Mouse (Mus musculus) lung, embryonic 16.5 days (tissue): Measurements from ENCODE around the gene Cspg5. TPM values are rescaled to one million over a fixed set of nuclear protein-coding genes. Genes with fewer than 3 reads are reported as not detected.

Experiments
- ATAC-seq: fragments of 200-750 bp; cut with Nextera tagmentation; 2 replicates; pipeline ENCODE4 v1.8.0; 2017; ENCODE audit warnings: low read depth, mild to moderate bottlenecking, moderate library complexity
- H3K27ac ChIP-seq: fragments of 300-500 bp; sonication (generic); 2 replicates; pipeline ENCODE4 v1.5.1; 2014; ENCODE audit warnings: mild to moderate bottlenecking, control low read depth, low read length
- H3K27me3 ChIP-seq: fragments of 300-500 bp; sonication (generic); 2 replicates; pipeline ENCODE4 v1.6.1; 2014; ENCODE audit warnings: low read depth, low read length, mixed read lengths; ENCODE audit not compliant: control insufficient read depth, insufficient read depth
- H3K36me3 ChIP-seq: fragments of 300-500 bp; sonication (generic); 2 replicates; pipeline ENCODE4 v1.6.1; 2014; ENCODE audit warnings: low read length; ENCODE audit not compliant: control insufficient read depth, insufficient read depth
- H3K4me1 ChIP-seq: fragments of 300-500 bp; sonication (generic); replicated peaks from 2 replicates; pipeline ENCODE4 v1.6.1; 2014; ENCODE audit warnings: low read length, mixed read lengths; ENCODE audit not compliant: control insufficient read depth, insufficient read depth
- H3K4me2 ChIP-seq: fragments of 300-500 bp; sonication (generic); 2 replicates; pipeline ENCODE4 v1.6.1; 2014; ENCODE audit warnings: low read depth, low read length, control low read depth
- H3K4me3 ChIP-seq: fragments of 300-500 bp; sonication (generic); 2 replicates; pipeline ENCODE4 v1.5.1; 2014; ENCODE audit warnings: mild to moderate bottlenecking, low read length, control low read depth
- H3K9ac ChIP-seq: fragments of 300-500 bp; sonication (generic); 2 replicates; pipeline ENCODE4 v1.6.1; 2014; ENCODE audit warnings: low read length, control low read depth
- H3K9me3 ChIP-seq: fragments of 300-500 bp; sonication (generic); 2 replicates; pipeline ENCODE4 v1.6.1; 2016; ENCODE audit warnings: low read length; ENCODE audit not compliant: control insufficient read depth
- WGBS: fragments of 180-500 bp; shearing (Covaris S2); extraction: QIAGEN DNeasy Blood & Tissue Kit; methylation state at CpG from one replicate; pipeline ENCODE4 v1.1.7; 2014; 5-methylcytosine and 5-hydroxymethylcytosine counted together
- polyA plus RNA-seq: library from polyadenylated mRNA; unstranded; fragments of >200 nt; fragmentation: Nextera tagmentation; extraction: Ambion mirVana; gene quantifications from 2 replicates; pipeline ENCODE4 v1.2.1, GENCODE M21; 2015

Cspg5 gene
- polyA plus RNA-seq, 1 experiment from 2014 or later = 1.9 TPM

GRCm38 (mm10) chr9:110272330-110272729 lies 28.7 kb downstream of the Cspg5 start:
- Histone ChIP-seq H3K36me3 (no peaks in the 10 kb centered on the region), H3K4me1 (no peaks in the 10 kb centered on the region), H3K9me3 (no peaks in the 10 kb centered on the region), H3K9ac (no peak overlapping the region), H3K27ac (no peak overlapping the region), H3K27me3 (no peaks in the 10 kb centered on the region), H3K4me3 (no peak overlapping the region), H3K4me2 (no peak overlapping the region)
- no peak for ATAC-seq
- 88% methylated on average over 3 of the region's 3 CpGs for WGBS

GRCm38 (mm10) chr9:110273507-110273906 lies 29.9 kb downstream of the Cspg5 start:
- Histone ChIP-seq H3K27me3 (no peaks in the 10 kb centered on the region), H3K4me3 (no peak overlapping the region), H3K9me3 (no peaks in the 10 kb centered on the region), H3K27ac (no peak overlapping the region), H3K4me2 (no peak overlapping the region), H3K9ac (no peak overlapping the region), H3K36me3 (no peaks in the 10 kb centered on the region), H3K4me1 (no peaks in the 10 kb centered on the region)
- 47% methylated on average over 4 of the region's 4 CpGs for WGBS
- no peak for ATAC-seq

- 59% methylated on average over 5 of the region's 5 CpGs for WGBS
Measured at GRCm38 (mm10) chr9:110275882-110276281, 32.3 kb downstream of the Cspg5 start.

GRCm38 (mm10) chr9:110277431-110277881 lies 33.9 kb downstream of the Cspg5 start:
- Histone ChIP-seq H3K4me1 (no peaks in the 10 kb centered on the region), H3K27me3 (no peaks in the 10 kb centered on the region), H3K27ac (no peak overlapping the region), H3K4me3 (no peak overlapping the region), H3K4me2 (no peak overlapping the region), H3K9me3 (no peaks in the 10 kb centered on the region), H3K9ac (no peak overlapping the region), H3K36me3 (no peaks in the 10 kb centered on the region)
- no peak for ATAC-seq
- 44% methylated on average over 8 of the region's 8 CpGs for WGBS

More at GRCm38 (mm10) chr9:110275882-110276281, 32.3 kb downstream of the Cspg5 start:
- Histone ChIP-seq H3K4me3 (no peak overlapping the region), H3K36me3 (no peaks in the 10 kb centered on the region), H3K27ac (no peak overlapping the region), H3K9ac (no peak overlapping the region), H3K9me3 (no peaks in the 10 kb centered on the region), H3K27me3 (no peaks in the 10 kb centered on the region), H3K4me2 (no peak overlapping the region), H3K4me1 (no peaks in the 10 kb centered on the region)
- ATAC-seq = no peak

GRCm38 (mm10) chr9:110284075-110284697 lies 40.6 kb downstream of the Cspg5 start:
- Histone ChIP-seq H3K9ac (no peak overlapping the region), H3K9me3 (no peaks in the 10 kb centered on the region), H3K27ac (no peak overlapping the region), H3K27me3 (no peaks in the 10 kb centered on the region), H3K4me1 (no peaks in the 10 kb centered on the region), H3K4me3 (no peak overlapping the region), H3K4me2 (no peak overlapping the region), H3K36me3 (no peaks in the 10 kb centered on the region)
- no peak for ATAC-seq
- WGBS = 95% methylated on average over 8 of the region's 10 CpGs

- H3K9ac ChIP-seq = no peak overlapping the region
- H3K4me3 ChIP-seq = no peak overlapping the region
- H3K4me2 ChIP-seq = no peak overlapping the region
- ATAC-seq = no peak
- no peaks in the 10 kb centered on the region for H3K36me3 ChIP-seq
- no peaks in the 10 kb centered on the region for H3K4me1 ChIP-seq
- H3K27me3 ChIP-seq = no peaks in the 10 kb centered on the region
- H3K27ac ChIP-seq = no peak overlapping the region
- H3K9me3 ChIP-seq = no peaks in the 10 kb centered on the region
- 77% methylated on average over 7 of the region's 7 CpGs for WGBS
Measured at GRCm38 (mm10) chr9:110287321-110287924, 43.8 kb downstream of the Cspg5 start.

GRCm38 (mm10) chr9:110293254-110293718 lies 49.7 kb downstream of the Cspg5 start:
- Histone ChIP-seq H3K9ac (no peak overlapping the region), H3K9me3 (no peaks in the 10 kb centered on the region), H3K36me3 (no peaks in the 10 kb centered on the region), H3K4me2 (no peak overlapping the region), H3K4me3 (no peak overlapping the region), H3K27ac (no peak overlapping the region), H3K4me1 (no peaks in the 10 kb centered on the region), H3K27me3 (no peaks in the 10 kb centered on the region)
- WGBS = 72% methylated on average over 12 of the region's 12 CpGs
- no peak for ATAC-seq

- 81% methylated on average over 13 of the region's 13 CpGs for WGBS
- Histone ChIP-seq H3K4me3 (no peak overlapping the region), H3K4me2 (no peak overlapping the region), H3K9ac (no peak overlapping the region), H3K27ac (no peak overlapping the region), H3K27me3 (no peaks in the 10 kb centered on the region), H3K9me3 (no peaks in the 10 kb centered on the region), H3K4me1 (no peaks in the 10 kb centered on the region), H3K36me3 (no peaks in the 10 kb centered on the region)
- ATAC-seq = no peak
Measured at GRCm38 (mm10) chr9:110293873-110294415, 50.4 kb downstream of the Cspg5 start.

- H3K27me3 ChIP-seq = no peaks in the 10 kb centered on the region
- WGBS = 32% methylated on average over 3 of the region's 3 CpGs
- no peaks in the 10 kb centered on the region for H3K9me3 ChIP-seq
- no peak overlapping the region for H3K9ac ChIP-seq
- no peak for ATAC-seq
- no peak overlapping the region for H3K4me2 ChIP-seq
- H3K4me3 ChIP-seq = no peak overlapping the region
- no peaks in the 10 kb centered on the region for H3K4me1 ChIP-seq
- H3K27ac ChIP-seq = no peak overlapping the region
- H3K36me3 ChIP-seq = no peaks in the 10 kb centered on the region
Measured at GRCm38 (mm10) chr9:110294786-110295185, 51.2 kb downstream of the Cspg5 start.
